Mouse (Mus musculus) embryonic facial prominence, embryonic 11.5 days (tissue): ENCODE data around the gene Adgrg2. TPM values are rescaled to one million over a fixed set of nuclear protein-coding genes. Genes with fewer than 3 reads are reported as not detected.

Experiments
- ATAC-seq: fragments of 200-750 bp; cut with Nextera tagmentation; replicated peaks from 2 replicates; pipeline ENCODE4 v1.8.0; 2017; ENCODE audit warnings: low read depth; ENCODE audit not compliant: insufficient number of reproducible peaks, low FRiP score, low TSS enrichment
- DNase-seq: peaks from one replicate; pipeline ENCODE4 v3.0.0-alpha.2; 2015; ENCODE audit warnings: low spot score
- H3K27ac ChIP-seq: fragments of 300-500 bp; sonication (generic); replicated peaks from 2 replicates; pipeline ENCODE4 v1.5.1; 2014; ENCODE audit warnings: mild to moderate bottlenecking, low read depth, low read length, control low read depth
- H3K27me3 ChIP-seq: fragments of 300-500 bp; sonication (generic); 2 replicates; pipeline ENCODE4 v1.6.1; 2014; ENCODE audit warnings: mild to moderate bottlenecking, low read length, moderate library complexity, mixed read lengths; ENCODE audit not compliant: control insufficient read depth, insufficient read depth
- H3K36me3 ChIP-seq: fragments of 300-500 bp; sonication (generic); replicated peaks from 2 replicates; pipeline ENCODE4 v1.6.1; 2014; ENCODE audit warnings: low read depth, mild to moderate bottlenecking, low read length, moderate library complexity, mixed read lengths; ENCODE audit not compliant: control insufficient read depth, insufficient read depth
- H3K4me1 ChIP-seq: fragments of 300-500 bp; sonication (generic); 2 replicates; pipeline ENCODE4 v1.6.1; 2014; ENCODE audit warnings: low read length, mixed read lengths; ENCODE audit not compliant: control insufficient read depth, insufficient read depth
- H3K4me2 ChIP-seq: fragments of 300-500 bp; sonication (generic); 2 replicates; pipeline ENCODE4 v1.6.1; 2014; ENCODE audit warnings: low read depth, mild to moderate bottlenecking, control low read depth, low read length, moderate library complexity
- H3K4me3 ChIP-seq: fragments of 300-500 bp; sonication (generic); 2 replicates; pipeline ENCODE4 v1.5.1; 2014; ENCODE audit warnings: low read depth, low read length, control low read depth
- H3K9ac ChIP-seq: fragments of 300-500 bp; sonication (generic); replicated peaks from 2 replicates; pipeline ENCODE4 v1.6.1; 2014; ENCODE audit warnings: mild to moderate bottlenecking, control low read depth, low read length
- H3K9me3 ChIP-seq: fragments of 300-500 bp; sonication (generic); replicated peaks from 2 replicates; pipeline ENCODE4 v1.6.1; 2016; ENCODE audit warnings: mild to moderate bottlenecking, low read length, inconsistent platforms, mixed read lengths; ENCODE audit not compliant: control insufficient read depth
- WGBS: fragments of 180-500 bp; shearing (Covaris S2); extraction: QIAGEN DNeasy Blood & Tissue Kit; methylation state at CpG from one replicate; pipeline ENCODE4 v1.1.7; 2014; 5-methylcytosine and 5-hydroxymethylcytosine counted together
- polyA plus RNA-seq: library from polyadenylated mRNA; unstranded; fragments of >200 nt; fragmentation: Nextera tagmentation; extraction: Ambion mirVana; gene quantifications from 2 replicates; pipeline ENCODE4 v1.2.1, GENCODE M21; 2014

Gene Adgrg2
- polyA plus RNA-seq, 1 experiment from 2014 or later = 1.2 TPM

GRCm38 (mm10) chrX:160423737-160424136 is 33.2 kb downstream of the Adgrg2 start:
- no peaks in the 10 kb centered on the region for H3K4me1 ChIP-seq
- ATAC-seq (no peak), DNase-seq (no peak)
- H3K27me3 ChIP-seq = no peaks in the 10 kb centered on the region
- H3K9ac ChIP-seq = no peak overlapping the region
- no peaks in the 10 kb centered on the region for H3K9me3 ChIP-seq
- 68% methylated on average over 1 of the region's 1 CpGs for WGBS
- no peaks in the 10 kb centered on the region for H3K36me3 ChIP-seq
- H3K4me3 ChIP-seq = no peak overlapping the region
- H3K4me2 ChIP-seq = no peak overlapping the region
- H3K27ac ChIP-seq = no peak overlapping the region

DNA sequence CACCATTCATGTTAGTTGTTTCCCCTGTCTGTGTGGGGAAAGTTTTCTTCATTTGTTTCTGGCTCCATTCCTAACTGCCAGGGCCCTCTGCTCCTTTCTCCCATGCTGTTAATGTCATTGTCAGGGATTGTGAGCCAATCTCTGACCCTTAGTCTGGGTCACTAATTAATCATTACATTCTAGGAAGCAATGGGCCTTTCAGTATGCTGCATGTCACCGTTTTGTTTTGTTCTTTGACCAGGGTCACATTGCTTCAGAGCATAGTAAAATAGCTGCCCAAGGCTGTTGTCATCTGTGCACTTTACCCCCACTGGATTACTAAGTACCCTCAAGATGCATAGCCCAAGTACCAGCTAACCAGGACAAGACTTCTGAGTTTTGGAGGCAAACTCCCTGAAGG is 36.0 kb downstream of the Adgrg2 start:
- no peaks in the 10 kb centered on the region for H3K9me3 ChIP-seq
- DNase-seq = no peak
- no peaks in the 10 kb centered on the region for H3K27me3 ChIP-seq
- WGBS = 50% methylated on average over 1 of the region's 1 CpGs
- no peak overlapping the region for H3K27ac ChIP-seq
- no peak overlapping the region for H3K4me2 ChIP-seq
- no peaks in the 10 kb centered on the region for H3K4me1 ChIP-seq
- H3K36me3 ChIP-seq = no peaks in the 10 kb centered on the region
- no peak overlapping the region for H3K9ac ChIP-seq
- H3K4me3 ChIP-seq = no peak overlapping the region
- no peak for ATAC-seq

- no peak overlapping the region for H3K27ac ChIP-seq
- no peaks in the 10 kb centered on the region for H3K4me1 ChIP-seq
- no peaks in the 10 kb centered on the region for H3K27me3 ChIP-seq
- DNase-seq = no peak
- no peaks in the 10 kb centered on the region for H3K9me3 ChIP-seq
- no peak overlapping the region for H3K9ac ChIP-seq
- no peaks in the 10 kb centered on the region for H3K36me3 ChIP-seq
- H3K4me3 ChIP-seq = no peak overlapping the region
- WGBS = 88% methylated on average over 1 of the region's 1 CpGs
- no peak for ATAC-seq
- H3K4me2 ChIP-seq = no peak overlapping the region
These were observed 36.4 kb downstream of the Adgrg2 start for GRCm38 (mm10) chrX:160426930-160427329.

DNA sequence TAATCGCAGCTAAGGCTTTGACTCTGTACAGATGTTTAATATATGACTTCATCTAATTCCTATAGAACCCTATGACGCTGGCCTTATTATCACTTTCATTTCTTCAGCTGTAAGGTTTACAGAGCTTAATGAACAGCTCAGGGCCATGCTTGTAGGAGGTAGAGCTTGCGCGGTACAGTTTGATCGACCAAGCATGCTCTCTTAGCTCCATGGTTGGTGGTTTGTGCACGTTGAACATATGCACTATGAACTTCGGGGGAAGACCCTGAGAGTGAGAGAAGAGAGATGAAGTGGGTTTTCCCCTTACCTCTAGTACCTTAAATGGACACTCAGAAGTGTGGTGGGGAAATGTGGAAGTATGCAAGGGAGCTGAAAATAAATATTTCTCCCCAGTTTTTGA is 41.7 kb downstream of the Adgrg2 start:
- Histone ChIP-seq H3K27me3 (no peaks in the 10 kb centered on the region), H3K9me3 (no peaks in the 10 kb centered on the region), H3K4me3 (no peak overlapping the region), H3K4me2 (no peak overlapping the region), H3K36me3 (no peaks in the 10 kb centered on the region), H3K9ac (no peak overlapping the region), H3K4me1 (no peaks in the 10 kb centered on the region), H3K27ac (no peak overlapping the region)
- DNase-seq (no peak), ATAC-seq (no peak)
- WGBS = 88% methylated on average over 7 of the region's 7 CpGs

DNA sequence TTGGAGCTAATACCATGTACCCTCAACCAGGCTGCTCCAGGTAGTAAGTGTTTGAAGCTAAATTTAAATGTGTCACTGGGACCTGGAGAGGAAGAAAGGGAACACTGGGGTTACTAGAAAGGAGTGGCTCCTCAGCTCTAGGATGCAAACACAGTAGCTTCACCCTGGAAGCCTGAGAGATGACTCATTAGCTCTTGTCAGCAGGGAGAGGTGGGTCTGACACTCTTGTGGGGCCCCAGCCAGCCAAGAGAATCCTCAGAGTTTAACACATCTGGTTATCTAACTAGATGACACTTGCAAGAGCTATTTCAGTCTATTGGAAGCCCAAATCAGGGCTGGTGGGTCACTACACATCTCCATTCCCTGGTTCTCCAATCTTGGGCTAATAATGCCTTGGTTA is 50.8 kb downstream of the Adgrg2 start:
- Histone ChIP-seq H3K9ac (no peak overlapping the region), H3K9me3 (no peaks in the 10 kb centered on the region), H3K27ac (no peak overlapping the region), H3K4me1 (no peaks in the 10 kb centered on the region), H3K4me2 (no peak overlapping the region), H3K36me3 (no peaks in the 10 kb centered on the region), H3K27me3 (no peaks in the 10 kb centered on the region), H3K4me3 (no peak overlapping the region)
- no peak for ATAC-seq
- no peak for DNase-seq

DNA sequence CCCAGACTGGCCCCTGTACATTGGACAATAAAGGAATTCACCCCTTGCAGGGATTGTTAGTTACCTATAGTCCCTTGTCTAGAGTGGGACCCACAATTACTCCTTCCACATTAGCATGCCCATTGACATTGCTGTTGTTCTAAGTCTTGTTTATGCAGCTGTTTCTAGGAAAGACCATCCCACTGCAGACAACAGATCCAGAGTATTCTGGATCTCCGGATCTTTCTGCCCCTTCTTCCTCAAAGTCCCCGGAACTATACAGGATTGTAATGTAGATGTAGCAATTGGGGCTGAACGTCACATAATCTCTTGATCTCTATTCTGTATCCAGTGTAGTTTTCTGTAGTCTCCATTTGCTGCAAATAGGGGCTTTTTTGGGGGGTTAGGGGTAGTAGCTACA is 57.9 kb downstream of the Adgrg2 start:
- Histone ChIP-seq H3K4me3 (no peak overlapping the region), H3K9ac (no peak overlapping the region), H3K27ac (no peak overlapping the region), H3K36me3 (no peaks in the 10 kb centered on the region), H3K4me2 (no peak overlapping the region), H3K9me3 (no peaks in the 10 kb centered on the region), H3K4me1 (no peaks in the 10 kb centered on the region), H3K27me3 (no peaks in the 10 kb centered on the region)
- WGBS = 96% methylated on average over 3 of the region's 3 CpGs
- DNase-seq (no peak), ATAC-seq (no peak)

DNA sequence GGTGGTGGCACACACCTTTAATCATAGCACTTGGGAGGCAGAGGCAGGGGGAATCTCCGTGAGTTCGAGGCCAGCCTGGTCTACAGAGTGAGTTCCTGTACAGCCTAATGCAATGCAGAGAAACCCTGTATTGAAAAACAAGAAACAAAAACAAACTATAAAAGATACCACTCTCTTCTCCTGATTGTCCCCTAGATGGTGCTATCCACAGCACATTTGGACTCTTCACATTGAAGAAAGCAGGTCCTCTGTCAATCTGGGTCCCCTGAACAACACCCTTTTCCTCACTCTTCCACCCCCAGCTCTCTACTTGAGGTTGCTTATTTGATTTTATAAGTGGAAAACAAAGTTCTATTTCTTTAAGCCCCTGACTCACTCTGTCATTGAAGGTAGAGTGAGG is 58.9 kb downstream of the Adgrg2 start:
- Histone ChIP-seq H3K9me3 (no peaks in the 10 kb centered on the region), H3K27me3 (no peaks in the 10 kb centered on the region), H3K4me3 (no peak overlapping the region), H3K9ac (no peak overlapping the region), H3K4me2 (no peak overlapping the region), H3K4me1 (no peaks in the 10 kb centered on the region), H3K36me3 (no peaks in the 10 kb centered on the region), H3K27ac (no peak overlapping the region)
- ATAC-seq = no peak
- no peak for DNase-seq
- WGBS = 67% methylated on average over 2 of the region's 2 CpGs

DNA sequence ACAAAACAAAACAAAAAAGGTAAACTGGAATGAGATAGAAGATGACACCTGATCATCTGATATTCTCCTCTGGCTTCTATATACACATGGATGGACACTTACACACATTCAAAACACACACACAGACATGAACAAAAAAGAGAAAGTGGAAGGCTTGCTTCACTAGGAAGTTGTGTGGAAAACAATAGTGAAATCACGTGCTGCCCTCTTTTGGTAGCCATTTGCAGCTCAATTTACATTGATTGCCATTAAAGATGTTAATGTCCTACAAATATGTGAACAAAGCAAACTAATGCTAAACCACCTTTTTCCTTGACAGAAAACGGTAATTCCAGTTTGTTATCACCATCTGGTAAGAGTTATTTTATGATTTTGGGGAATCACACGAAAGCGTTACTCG is 65.2 kb downstream of the Adgrg2 start:
- 70% methylated on average over 5 of the region's 5 CpGs for WGBS
- no peaks in the 10 kb centered on the region for H3K27me3 ChIP-seq

More for the DNA sequence above, 65.2 kb downstream of the Adgrg2 start:
- H3K9me3 ChIP-seq = no peaks in the 10 kb centered on the region
- no peak overlapping the region for H3K9ac ChIP-seq
- H3K4me3 ChIP-seq = no peak overlapping the region
- H3K4me1 ChIP-seq = no peaks in the 10 kb centered on the region
- no peak overlapping the region for H3K4me2 ChIP-seq
- DNase-seq (no peak), ATAC-seq (no peak)
- no peak overlapping the region for H3K27ac ChIP-seq
- H3K36me3 ChIP-seq = no peaks in the 10 kb centered on the region
